Mouse (Mus musculus): ENCODE data around the gene Pik3ca. TPM values are rescaled to one million over a fixed set of nuclear protein-coding genes. Genes with fewer than 3 reads are reported as not detected.

Gene Pik3ca
- polyA plus RNA-seq, 1 experiment from 2014 or later = 14.1 TPM

GRCm38 (mm10) chr3:32372470-32372869 lies 25.0 kb upstream of the Pik3ca start:
- 93% methylated on average over 8 of the region's 8 CpGs for WGBS
- Histone ChIP-seq H3K4me1 (replicated peaks; ENCODE audit: control insufficient read depth, insufficient read depth, low read length) (no peaks in the 10 kb centered on the region), H3K9ac (replicated peaks; ENCODE audit: low read depth, low read length) (no peak overlapping the region), H3K4me3 (replicated peaks; ENCODE audit: low read length) (no peak overlapping the region), H3K4me2 (ENCODE audit: low read length) (no peak overlapping the region), H3K27ac (ENCODE audit: low read length) (no peak overlapping the region), H3K27me3 (replicated peaks; ENCODE audit: control insufficient read depth, insufficient read depth, low read length) (no peaks in the 10 kb centered on the region), H3K9me3 (ENCODE audit: control insufficient read depth, low read length) (no peaks in the 10 kb centered on the region), H3K36me3 (ENCODE audit: control insufficient read depth, insufficient read depth) (no peaks in the 10 kb centered on the region)
- ATAC-seq = no peak

- WGBS = 88% methylated on average over 6 of the region's 6 CpGs
- no peak overlapping the region for H3K9ac ChIP-seq (replicated peaks; ENCODE audit: low read depth, low read length)
- no peak overlapping the region for H3K4me3 ChIP-seq (replicated peaks; ENCODE audit: low read length)
- H3K9me3 ChIP-seq (ENCODE audit: control insufficient read depth, low read length) = no peaks in the 10 kb centered on the region
- H3K27me3 ChIP-seq (replicated peaks; ENCODE audit: control insufficient read depth, insufficient read depth, low read length) = no peaks in the 10 kb centered on the region
- no peak overlapping the region for H3K4me2 ChIP-seq (ENCODE audit: low read length)
- H3K4me1 ChIP-seq (replicated peaks; ENCODE audit: control insufficient read depth, insufficient read depth, low read length) = no peaks in the 10 kb centered on the region
- H3K27ac ChIP-seq (ENCODE audit: low read length) = no peak overlapping the region
- no peaks in the 10 kb centered on the region for H3K36me3 ChIP-seq (ENCODE audit: control insufficient read depth, insufficient read depth)
- no peak for ATAC-seq
These were observed 24.2 kb upstream of the Pik3ca start for GRCm38 (mm10) chr3:32373236-32373635.

GRCm38 (mm10) chr3:32379891-32380290 lies 17.6 kb upstream of the Pik3ca start:
- 38% methylated on average over 2 of the region's 2 CpGs for whole genome bisulfite sequencing

GRCm38 (mm10) chr3:32381556-32381955 lies 15.9 kb upstream of the Pik3ca start:
- Histone ChIP-seq H3K4me2 (ENCODE audit: low read length) (no peak overlapping the region), H3K4me1 (replicated peaks; ENCODE audit: control insufficient read depth, insufficient read depth, low read length) (no peaks in the 10 kb centered on the region), H3K27me3 (replicated peaks; ENCODE audit: control insufficient read depth, insufficient read depth, low read length) (no peaks in the 10 kb centered on the region), H3K9me3 (ENCODE audit: control insufficient read depth, low read length) (no peaks in the 10 kb centered on the region), H3K9ac (replicated peaks; ENCODE audit: low read depth, low read length) (no peak overlapping the region), H3K27ac (ENCODE audit: low read length) (no peak overlapping the region), H3K36me3 (ENCODE audit: control insufficient read depth, insufficient read depth) (no peaks in the 10 kb centered on the region), H3K4me3 (replicated peaks; ENCODE audit: low read length) (no peak overlapping the region)
- no peak for ATAC-seq
- 80% methylated on average over 3 of the region's 3 CpGs for WGBS

More at GRCm38 (mm10) chr3:32379891-32380290, 17.6 kb upstream of the Pik3ca start:
- ATAC-seq = no peak
- no peak overlapping the region for H3K4me3 ChIP-seq (replicated peaks; ENCODE audit: low read length)
- H3K36me3 ChIP-seq (ENCODE audit: control insufficient read depth, insufficient read depth) = no peaks in the 10 kb centered on the region
- H3K4me1 ChIP-seq (replicated peaks; ENCODE audit: control insufficient read depth, insufficient read depth, low read length) = no peaks in the 10 kb centered on the region
- H3K27me3 ChIP-seq (replicated peaks; ENCODE audit: control insufficient read depth, insufficient read depth, low read length) = no peaks in the 10 kb centered on the region
- H3K27ac ChIP-seq (ENCODE audit: low read length) = no peak overlapping the region
- no peaks in the 10 kb centered on the region for H3K9me3 ChIP-seq (ENCODE audit: control insufficient read depth, low read length)
- no peak overlapping the region for H3K4me2 ChIP-seq (ENCODE audit: low read length)
- H3K9ac ChIP-seq (replicated peaks; ENCODE audit: low read depth, low read length) = no peak overlapping the region

GRCm38 (mm10) chr3:32392841-32393240 lies 4.6 kb upstream of the Pik3ca start:
- H3K27ac ChIP-seq (ENCODE audit: low read length) = no peak overlapping the region
- H3K9ac ChIP-seq (replicated peaks; ENCODE audit: low read depth, low read length) = no peak overlapping the region
- 92% methylated on average over 4 of the region's 4 CpGs for WGBS
- ATAC-seq = no peak
- no peaks in the 10 kb centered on the region for H3K36me3 ChIP-seq (ENCODE audit: control insufficient read depth, insufficient read depth)
- no peaks in the 10 kb centered on the region for H3K27me3 ChIP-seq (replicated peaks; ENCODE audit: control insufficient read depth, insufficient read depth, low read length)
- H3K4me1 ChIP-seq (replicated peaks; ENCODE audit: control insufficient read depth, insufficient read depth, low read length) = peaks cover 5% of the 10 kb centered on the region; the same call in 1 of the 2 replicates
- H3K4me3 ChIP-seq (replicated peaks; ENCODE audit: low read length) = no peak overlapping the region
- no peak overlapping the region for H3K4me2 ChIP-seq (ENCODE audit: low read length)
- no peaks in the 10 kb centered on the region for H3K9me3 ChIP-seq (ENCODE audit: control insufficient read depth, low read length)

- Histone ChIP-seq H3K9me3 (ENCODE audit: control insufficient read depth, low read length) (no peaks in the 10 kb centered on the region), H3K27me3 (replicated peaks; ENCODE audit: control insufficient read depth, insufficient read depth, low read length) (no peaks in the 10 kb centered on the region), H3K4me1 (replicated peaks; ENCODE audit: control insufficient read depth, insufficient read depth, low read length) (peaks cover 9% of the 10 kb centered on the region), H3K4me3 (replicated peaks; ENCODE audit: low read length) (no peak overlapping the region), H3K27ac (ENCODE audit: low read length) (no peak overlapping the region), H3K36me3 (ENCODE audit: control insufficient read depth, insufficient read depth) (no peaks in the 10 kb centered on the region), H3K9ac (replicated peaks; ENCODE audit: low read depth, low read length) (no peak overlapping the region), H3K4me2 (ENCODE audit: low read length) (no peak overlapping the region)
- ATAC-seq = no peak
- 92% methylated on average over 8 of the region's 8 CpGs for WGBS
These were observed 3.5 kb upstream of the Pik3ca start for GRCm38 (mm10) chr3:32393986-32394385.

GRCm38 (mm10) chr3:32395771-32396551 lies 1.5 kb upstream of the Pik3ca start:
- peak; percentile 1; the same call in 1 of the 2 replicates for ATAC-seq
- H3K4me1 ChIP-seq (replicated peaks; ENCODE audit: control insufficient read depth, insufficient read depth, low read length) = peaks cover 25% of the 10 kb centered on the region
- H3K27ac ChIP-seq (ENCODE audit: low read length) = peak overlapping the region; percentile 98
- peak overlapping the region; percentile 61 for H3K4me2 ChIP-seq (ENCODE audit: low read length)
- H3K27me3 ChIP-seq (replicated peaks; ENCODE audit: control insufficient read depth, insufficient read depth, low read length) = no peaks in the 10 kb centered on the region
- H3K9me3 ChIP-seq (ENCODE audit: control insufficient read depth, low read length) = no peaks in the 10 kb centered on the region
- H3K4me3 ChIP-seq (replicated peaks; ENCODE audit: low read length) = peak overlapping the region; percentile 72
- no peaks in the 10 kb centered on the region for H3K36me3 ChIP-seq (ENCODE audit: control insufficient read depth, insufficient read depth)
- peak overlapping the region; percentile 81 for H3K9ac ChIP-seq (replicated peaks; ENCODE audit: low read depth, low read length)
- 28% methylated on average over 23 of the region's 24 CpGs for WGBS

GRCm38 (mm10) chr3:32396794-32397460 lies 544 bp upstream of the Pik3ca start:
- peak; percentile 99 for ATAC-seq
- no peaks in the 10 kb centered on the region for H3K27me3 ChIP-seq (replicated peaks; ENCODE audit: control insufficient read depth, insufficient read depth, low read length)
- WGBS = under 1% methylated on average over 56 of the region's 77 CpGs

GRCm38 (mm10) chr3:32398175-32398538 lies 686 bp downstream of the Pik3ca start:
- no peaks in the 10 kb centered on the region for H3K36me3 ChIP-seq (ENCODE audit: control insufficient read depth, insufficient read depth)
- under 1% methylated on average over 7 of the region's 7 CpGs for WGBS
- no peak for ATAC-seq
- peak overlapping the region; percentile 59 for H3K4me2 ChIP-seq (ENCODE audit: low read length)
- peaks cover 25% of the 10 kb centered on the region for H3K4me1 ChIP-seq (replicated peaks; ENCODE audit: control insufficient read depth, insufficient read depth, low read length)
- peak overlapping the region; percentile 81 for H3K9ac ChIP-seq (replicated peaks; ENCODE audit: low read depth, low read length)
- peak overlapping the region; percentile 98; the same call in 1 of the 2 replicates for H3K27ac ChIP-seq (ENCODE audit: low read length)
- no peaks in the 10 kb centered on the region for H3K9me3 ChIP-seq (ENCODE audit: control insufficient read depth, low read length)
- peak overlapping the region; percentile 72 for H3K4me3 ChIP-seq (replicated peaks; ENCODE audit: low read length)
- H3K27me3 ChIP-seq (replicated peaks; ENCODE audit: control insufficient read depth, insufficient read depth, low read length) = no peaks in the 10 kb centered on the region

More at GRCm38 (mm10) chr3:32396794-32397460, 544 bp upstream of the Pik3ca start:
- H3K4me2 ChIP-seq (ENCODE audit: low read length) = peak overlapping the region; percentile 61
- H3K27ac ChIP-seq (ENCODE audit: low read length) = peak overlapping the region; percentile 98
- no peaks in the 10 kb centered on the region for H3K36me3 ChIP-seq (ENCODE audit: control insufficient read depth, insufficient read depth)
- H3K9ac ChIP-seq (replicated peaks; ENCODE audit: low read depth, low read length) = peak overlapping the region; percentile 81
- H3K4me3 ChIP-seq (replicated peaks; ENCODE audit: low read length) = peak overlapping the region; percentile 72
- H3K4me1 ChIP-seq (replicated peaks; ENCODE audit: control insufficient read depth, insufficient read depth, low read length) = peaks cover 25% of the 10 kb centered on the region
- H3K9me3 ChIP-seq (ENCODE audit: control insufficient read depth, low read length) = no peaks in the 10 kb centered on the region
